In genomic region chr2:66596145-66596544, GRCm38 (mm10) we compare ENCODE assay signal across 22 mouse cellular contexts. TPM values are rescaled to one million over a fixed set of nuclear protein-coding genes. Genes with fewer than 3 reads are reported as not detected.
"Had no signal": no experiment of that assay in that cellular context is flagged by ENCODE, and none has a peak within 500 bp of the region (broad histone marks: within the 10 kb centered on the region; RNA-seq: fewer than 3 reads in every experiment).

No protein-coding gene starts in this region.

- H3K4me2 ChIP-seq: limb, embryonic 13.5 days; liver, embryonic 12.5 days; liver, embryonic 15.5 days; lung, embryonic 15.5 days; midbrain, embryonic 11.5 days had no signal

- H3K4me3 ChIP-seq: layer of hippocampus, adult 2 months; limb, embryonic 10.5 days; limb, embryonic 13.5 days; liver, embryonic 12.5 days; liver, embryonic 15.5 days; lung, embryonic 15.5 days; megakaryocyte, embryonic 14.5 days had no signal

- H3K9ac ChIP-seq: limb, embryonic 13.5 days; liver, embryonic 12.5 days; liver, embryonic 15.5 days; lung, embryonic 15.5 days had no signal

- DNase-seq: kidney, postnatal 25 days; layer of hippocampus, adult 9-11 months; liver; lung, adult 18-20 months; lung, postnatal 10 days; lung, postnatal 36 days; midbrain, embryonic 14.5 days; thymus, adult 18-20 months; thymus, postnatal 36 days had no signal

- H3K36me3 ChIP-seq: limb, embryonic 10.5 days; limb, embryonic 13.5 days; liver, embryonic 12.5 days; liver, embryonic 15.5 days; lung, embryonic 15.5 days had no signal

- H3K4me1 ChIP-seq: limb, embryonic 10.5 days; limb, embryonic 13.5 days; liver, embryonic 12.5 days; liver, embryonic 15.5 days; lung, embryonic 15.5 days; megakaryocyte, embryonic 14.5 days had no signal

- H3K27ac ChIP-seq: kidney, postnatal 0 days; layer of hippocampus, adult 2 months; limb, embryonic 10.5 days; limb, embryonic 13.5 days; liver, embryonic 12.5 days; liver, embryonic 15.5 days; lung, embryonic 15.5 days had no signal

- ATAC-seq: liver, embryonic 12.5 days had no signal

- H3K9me3 ChIP-seq: limb, embryonic 10.5 days; limb, embryonic 13.5 days; liver, embryonic 12.5 days; liver, embryonic 15.5 days; lung, embryonic 15.5 days had no signal

- H3K27me3 ChIP-seq: limb, embryonic 13.5 days; liver, embryonic 12.5 days; liver, embryonic 15.5 days; lung, embryonic 15.5 days; megakaryocyte, embryonic 14.5 days had no signal

RNA-seq across cellular contexts. Expression of gene Scn9a, which starts 38.6 kb away (rescaled TPM):
- total RNA-seq: neutrophil, adult 5-6 weeks had no signal
- polyA plus RNA-seq: liver, embryonic 12.5 days; small intestine, adult 2 months; spleen, adult 2 months; testis, adult 2 months had no signal
